Mouse (Mus musculus) cerebellum, adult 9-10 months (tissue): ENCODE data around the gene Asphd2.
A peak's percentile ranks its signal among the peaks of the same experiment; 100 is the strongest.

ENCODE experiments used
- DNase-seq: peaks from one replicate; pipeline ENCODE4 v3.0.0; 2022

The Asphd2 gene

GRCm38 (mm10) chr5:112346211-112346965 is 48.3 kb downstream of the Asphd2 start:
- no peak for DNase-seq

DNA sequence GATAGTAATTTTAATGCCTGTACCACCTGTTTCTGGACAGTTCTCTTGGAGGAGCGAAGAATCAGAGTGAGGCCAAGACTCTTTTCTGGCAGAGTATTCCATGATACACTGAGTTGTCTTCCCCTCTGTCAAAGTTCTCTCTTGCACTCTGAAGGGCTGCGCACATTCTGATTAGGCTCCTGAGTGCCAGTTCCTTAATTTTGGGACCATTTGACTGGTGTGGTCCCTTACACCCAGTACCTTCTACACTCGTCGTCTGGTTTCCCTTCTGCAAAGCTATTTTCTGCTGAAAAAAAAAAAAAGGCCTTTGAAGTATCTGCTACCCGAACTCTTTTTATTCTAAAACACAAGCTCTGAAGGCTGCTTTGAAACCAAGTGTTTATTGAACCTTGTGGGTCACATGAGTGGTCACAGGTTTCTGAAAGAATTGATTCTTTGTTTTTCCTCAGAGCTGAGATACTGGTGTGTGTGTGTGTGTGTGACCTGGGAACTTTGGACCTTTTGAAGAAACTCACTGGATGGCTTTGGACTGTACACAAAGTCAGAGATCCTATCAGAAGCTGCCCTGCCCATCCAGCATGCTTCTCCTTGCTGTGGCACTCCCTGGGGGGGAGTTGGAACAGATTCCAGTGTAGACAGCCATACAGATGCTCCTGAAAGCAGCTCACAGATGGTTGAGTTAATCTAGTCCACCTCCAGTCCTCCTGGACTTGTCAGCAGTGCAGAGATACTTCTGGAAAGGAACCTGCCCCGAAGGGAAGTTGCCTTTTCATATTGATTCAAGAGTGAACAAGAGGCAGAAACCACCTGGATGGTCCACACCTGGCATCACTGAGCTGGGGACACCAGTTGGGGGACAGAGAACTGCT is 50.3 kb downstream of the Asphd2 start:
- no peak for DNase-seq

- no peak for DNase-seq
Observed at GRCm38 (mm10) chr5:112343205-112343595, 51.5 kb downstream of the Asphd2 start.

DNA sequence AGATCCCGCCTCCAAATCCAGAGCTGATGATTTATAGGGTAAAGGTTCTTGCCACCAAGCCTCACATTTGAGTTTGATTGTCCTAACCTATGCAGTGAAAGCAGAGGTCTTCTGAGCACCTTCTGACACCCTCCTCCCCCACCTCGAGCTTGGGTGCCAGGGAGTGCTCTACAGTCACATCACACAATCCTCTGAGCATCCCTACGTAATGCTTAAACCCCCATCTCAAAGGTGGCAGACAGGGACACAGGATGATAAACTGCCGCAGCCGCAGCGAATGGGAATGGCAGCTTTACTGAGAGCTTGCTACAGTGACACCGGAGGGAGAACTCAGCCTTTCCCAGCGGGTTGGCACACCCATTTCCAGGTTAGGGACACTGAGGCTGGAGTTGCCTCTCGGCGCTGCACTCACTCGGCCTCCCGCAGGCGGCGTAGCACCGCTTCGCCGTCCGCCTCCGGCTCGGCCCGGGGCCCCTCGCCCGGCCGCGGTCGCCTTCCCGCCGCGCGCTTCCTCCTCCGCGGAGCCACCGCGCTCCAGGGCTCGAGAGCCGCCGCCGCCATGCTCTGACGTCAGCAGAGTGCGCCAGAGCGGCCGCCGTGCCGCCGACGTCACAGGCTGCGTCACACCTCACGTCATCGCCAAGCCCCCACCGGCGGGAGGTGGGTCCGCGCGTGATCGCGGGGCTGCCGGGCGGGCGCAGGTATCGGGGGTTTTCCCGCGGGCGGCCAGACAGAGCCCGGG is 52.0 kb downstream of the Asphd2 start, which contains the start of the genes Srrd and Hps4:
Srrd (minus strand) TSS at position 578 of the 742 bp plus-strand sequence.
Hps4 (plus strand) TSS at position 621 of the 742 bp plus-strand sequence.
- DNase-seq = peak; percentile 81

DNA sequence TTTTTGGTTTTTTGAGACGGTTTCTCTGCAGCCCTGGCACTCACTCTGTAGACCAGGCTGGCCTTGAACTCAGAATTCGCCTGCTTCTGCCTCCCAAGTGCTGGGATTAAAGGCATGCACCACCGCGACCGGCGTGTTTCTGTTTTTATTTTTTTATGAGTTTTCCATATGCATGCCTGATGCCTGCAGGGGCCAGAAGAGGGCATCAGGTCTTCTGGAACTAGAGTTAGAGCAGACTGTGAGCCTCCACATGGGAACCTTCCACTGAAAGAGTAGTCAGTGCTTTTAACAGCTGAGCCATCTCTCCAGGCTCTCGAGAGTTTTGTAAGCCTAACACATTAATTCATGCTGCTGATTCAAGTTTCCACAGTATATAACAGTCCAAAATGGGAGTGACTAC is 55.5 kb downstream of the Asphd2 start:
- DNase-seq = no peak

DNA sequence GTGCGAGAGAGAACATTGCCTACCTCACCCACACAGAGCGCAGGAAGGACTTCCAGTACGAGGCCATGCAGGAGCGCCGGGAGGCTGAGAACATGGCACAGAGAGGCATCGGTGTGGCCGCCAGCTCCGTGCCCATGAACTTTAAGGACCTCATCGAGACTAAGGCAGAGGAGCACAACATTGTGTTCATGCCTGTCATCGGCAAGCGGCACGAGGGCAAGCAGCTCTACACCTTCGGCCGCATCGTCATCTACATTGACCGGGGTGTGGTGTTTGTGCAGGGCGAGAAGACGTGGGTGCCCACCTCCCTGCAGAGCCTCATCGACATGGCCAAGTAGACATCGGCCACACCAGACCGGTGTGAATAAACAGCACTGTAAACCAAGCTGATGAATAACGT is 57.7 kb downstream of the Asphd2 start:
- DNase-seq = no peak

DNA sequence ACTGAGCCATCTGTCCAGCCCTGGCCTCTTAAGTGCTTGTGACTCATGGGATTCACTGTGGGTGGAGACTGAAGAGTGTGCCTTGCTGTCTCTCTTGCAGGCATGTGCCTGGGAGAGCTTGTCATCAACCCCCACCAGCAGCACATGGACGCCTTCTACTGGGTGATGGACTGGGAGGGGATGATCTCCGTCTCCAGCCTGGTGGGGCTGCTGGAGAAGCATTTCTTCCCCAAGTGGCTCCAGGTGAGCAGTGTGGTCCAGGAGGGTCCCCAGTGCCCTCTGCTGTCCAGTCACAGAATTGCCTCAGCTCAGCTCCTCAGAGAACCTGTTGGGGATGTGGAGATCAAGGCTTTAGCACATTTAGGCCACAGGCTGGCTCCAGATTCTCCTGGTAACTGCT is 59.2 kb downstream of the Asphd2 start:
- DNase-seq = peak; percentile 60
